Mouse (Mus musculus): Measurements from ENCODE around the gene Jph2. TPM values are rescaled to one million over a fixed set of nuclear protein-coding genes. Genes with fewer than 3 reads are reported as not detected.

Gene Jph2
- polyA plus RNA-seq, 1 experiment from 2014 or later = 0.49 TPM

- ATAC-seq (ENCODE audit: low FRiP score) = no peak
- Histone ChIP-seq H3K4me3 (no peak overlapping the region), H3K27ac (no peak overlapping the region), H3K27me3 (no peaks in the 10 kb centered on the region), H3K9ac (no peak overlapping the region), H3K4me1 (replicated peaks) (no peaks in the 10 kb centered on the region), H3K36me3 (peaks cover 42% of the 10 kb centered on the region), H3K9me3 (no peaks in the 10 kb centered on the region), H3K4me2 (no peak overlapping the region)
- WGBS = 92% methylated on average over 8 of the region's 8 CpGs
These were observed 6.4 kb upstream of the Jph2 start for GRCm38 (mm10) chr2:163404037-163404815.

DNA sequence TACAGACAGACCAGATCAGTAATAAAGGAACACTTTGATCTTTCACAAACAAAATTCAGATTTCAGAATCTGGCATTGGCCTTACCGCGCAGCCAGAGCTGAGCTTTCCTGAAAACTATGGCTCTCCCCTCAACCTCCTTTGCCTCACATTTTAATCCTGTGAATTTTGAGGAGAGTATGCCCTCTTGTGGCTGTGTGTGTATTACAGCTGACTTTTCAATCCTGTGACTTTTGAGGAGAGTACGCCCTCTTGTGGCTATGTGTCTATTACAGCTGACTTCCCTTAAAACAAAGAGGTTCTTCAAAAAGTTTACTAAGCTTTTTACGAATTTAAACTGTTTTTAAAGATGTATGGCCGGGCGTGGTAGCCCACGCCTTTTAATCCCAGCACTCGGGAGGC, 3.4 kb upstream of the Jph2 start:
- Histone ChIP-seq H3K9ac (no peak overlapping the region), H3K9me3 (no peaks in the 10 kb centered on the region), H3K4me3 (no peak overlapping the region), H3K4me2 (no peak overlapping the region), H3K36me3 (peaks cover 20% of the 10 kb centered on the region), H3K27me3 (0 out of 2 replicates have a peak, but pooled peaks cover 9% of the 10 kb centered on the region), H3K27ac (no peak overlapping the region), H3K4me1 (replicated peaks) (peaks cover 8% of the 10 kb centered on the region; the same call in 1 of the 2 replicates)
- WGBS = 10% methylated on average over 8 of the region's 8 CpGs
- ATAC-seq (ENCODE audit: low FRiP score) = no peak

DNA sequence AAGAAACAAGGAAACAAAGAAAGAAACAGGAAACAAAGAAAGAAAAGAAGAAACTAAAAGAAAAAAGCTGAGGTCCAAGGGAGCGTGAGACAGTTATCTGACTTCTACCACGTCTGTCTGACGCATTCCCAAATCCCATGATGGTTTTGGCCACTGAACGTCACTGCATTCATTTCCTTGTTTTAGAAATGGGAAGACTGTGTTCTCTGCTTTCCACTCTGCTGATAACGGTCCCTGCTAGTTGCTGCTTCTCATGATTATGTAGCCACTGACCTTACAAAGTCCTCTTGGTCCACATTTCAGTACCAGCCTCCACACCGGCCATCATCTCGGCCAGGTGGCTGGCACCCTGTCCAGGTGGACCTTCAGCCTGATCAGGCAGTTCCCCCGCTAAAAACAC, 1.4 kb upstream of the Jph2 start:
- Histone ChIP-seq H3K9me3 (no peaks in the 10 kb centered on the region), H3K4me3 (no peak overlapping the region), H3K9ac (no peak overlapping the region), H3K27me3 (0 out of 2 replicates have a peak, but pooled peaks cover 9% of the 10 kb centered on the region), H3K27ac (no peak overlapping the region), H3K36me3 (peaks cover 5% of the 10 kb centered on the region), H3K4me2 (no peak overlapping the region), H3K4me1 (replicated peaks) (peaks cover 8% of the 10 kb centered on the region; the same call in 1 of the 2 replicates)
- 78% methylated on average over 8 of the region's 8 CpGs for WGBS
- no peak for ATAC-seq (ENCODE audit: low FRiP score)

GRCm38 (mm10) chr2:163398770-163399169, 977 bp upstream of the Jph2 start:
- WGBS = 89% methylated on average over 4 of the region's 4 CpGs

DNA sequence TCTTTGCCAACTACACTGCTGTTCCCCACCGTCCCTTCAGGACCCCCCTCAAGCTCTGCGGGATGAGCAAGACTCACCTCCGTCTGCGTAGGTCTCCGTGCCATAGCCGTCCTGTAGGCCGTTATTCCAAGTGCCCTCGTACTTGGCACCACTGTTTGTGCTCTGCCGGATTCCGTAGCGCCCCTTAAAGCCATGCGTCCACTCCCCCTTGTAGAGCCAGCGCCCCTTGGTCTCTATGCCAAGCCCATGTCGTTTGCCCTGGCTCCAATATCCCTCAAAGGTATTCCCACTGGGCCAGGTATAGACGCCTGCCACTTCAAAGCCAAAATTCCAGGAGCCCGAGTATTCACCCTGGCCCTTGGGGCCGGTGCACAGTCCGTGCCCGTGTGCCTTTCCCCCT, 722 bp downstream of the Jph2 start:
- 0 out of 2 replicates have a peak, but pooled peaks cover 9% of the 10 kb centered on the region for H3K27me3 ChIP-seq
- no peaks in the 10 kb centered on the region for H3K9me3 ChIP-seq
- peaks cover 8% of the 10 kb centered on the region; the same call in 1 of the 2 replicates for H3K4me1 ChIP-seq (replicated peaks)
- no peak overlapping the region for H3K4me2 ChIP-seq
- H3K9ac ChIP-seq = no peak overlapping the region
- no peaks in the 10 kb centered on the region for H3K36me3 ChIP-seq
- H3K4me3 ChIP-seq = no peak overlapping the region
- no peak overlapping the region for H3K27ac ChIP-seq
- ATAC-seq (ENCODE audit: low FRiP score) = no peak
- 91% methylated on average over 19 of the region's 19 CpGs for whole genome bisulfite sequencing

More at GRCm38 (mm10) chr2:163398770-163399169, 977 bp upstream of the Jph2 start:
- Histone ChIP-seq H3K4me1 (replicated peaks) (peaks cover 8% of the 10 kb centered on the region; the same call in 1 of the 2 replicates), H3K9ac (no peak overlapping the region), H3K9me3 (no peaks in the 10 kb centered on the region), H3K27me3 (0 out of 2 replicates have a peak, but pooled peaks cover 9% of the 10 kb centered on the region), H3K27ac (no peak overlapping the region), H3K4me2 (no peak overlapping the region), H3K4me3 (no peak overlapping the region), H3K36me3 (peaks cover under 1% of the 10 kb centered on the region; the same call in 1 of the 2 replicates)
- ATAC-seq (ENCODE audit: low FRiP score) = no peak

- H3K9me3 ChIP-seq = no peaks in the 10 kb centered on the region
- ATAC-seq (ENCODE audit: low FRiP score) = no peak
- 0 out of 2 replicates have a peak, but pooled peaks cover 9% of the 10 kb centered on the region for H3K27me3 ChIP-seq
- no peaks in the 10 kb centered on the region for H3K36me3 ChIP-seq
- no peak overlapping the region for H3K9ac ChIP-seq
- peaks cover 8% of the 10 kb centered on the region; the same call in 1 of the 2 replicates for H3K4me1 ChIP-seq (replicated peaks)
- H3K4me3 ChIP-seq = no peak overlapping the region
- no peak overlapping the region for H3K4me2 ChIP-seq
- WGBS = 81% methylated on average over 6 of the region's 6 CpGs
- H3K27ac ChIP-seq = no peak overlapping the region
These were observed 2.8 kb downstream of the Jph2 start for GRCm38 (mm10) chr2:163394977-163395376.

DNA sequence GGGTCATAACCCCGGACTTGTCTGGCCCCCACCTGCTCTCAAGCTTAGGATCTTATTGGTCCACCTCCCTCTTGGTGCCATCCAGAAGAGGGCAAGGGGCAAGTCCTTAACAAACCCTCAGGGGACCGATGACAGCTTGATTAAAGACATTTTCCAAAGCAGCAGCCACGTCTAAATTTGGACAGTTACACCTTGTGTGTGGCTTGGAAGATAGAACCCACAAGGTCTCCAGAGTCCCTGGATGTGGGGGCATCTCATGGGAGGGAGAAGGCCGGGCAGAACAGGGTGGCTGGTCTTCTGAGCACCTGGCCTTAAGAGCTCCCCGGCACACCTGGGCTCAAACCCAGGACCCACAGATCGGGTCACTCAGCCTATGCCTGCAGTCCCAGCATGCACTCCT, 3.8 kb downstream of the Jph2 start:
- no peak overlapping the region for H3K4me2 ChIP-seq
- 72% methylated on average over 6 of the region's 6 CpGs for WGBS
- H3K9ac ChIP-seq = no peak overlapping the region
- H3K9me3 ChIP-seq = peaks cover 3% of the 10 kb centered on the region; the same call in 1 of the 2 replicates
- peaks cover 8% of the 10 kb centered on the region; the same call in 1 of the 2 replicates for H3K4me1 ChIP-seq (replicated peaks)
- H3K27ac ChIP-seq = no peak overlapping the region
- H3K4me3 ChIP-seq = no peak overlapping the region
- H3K36me3 ChIP-seq = no peaks in the 10 kb centered on the region
- ATAC-seq (ENCODE audit: low FRiP score) = no peak
- 0 out of 2 replicates have a peak, but pooled peaks cover 9% of the 10 kb centered on the region for H3K27me3 ChIP-seq

GRCm38 (mm10) chr2:163393241-163393640, 4.6 kb downstream of the Jph2 start:
- ATAC-seq (ENCODE audit: low FRiP score) = no peak
- 94% methylated on average over 10 of the region's 10 CpGs for WGBS

DNA sequence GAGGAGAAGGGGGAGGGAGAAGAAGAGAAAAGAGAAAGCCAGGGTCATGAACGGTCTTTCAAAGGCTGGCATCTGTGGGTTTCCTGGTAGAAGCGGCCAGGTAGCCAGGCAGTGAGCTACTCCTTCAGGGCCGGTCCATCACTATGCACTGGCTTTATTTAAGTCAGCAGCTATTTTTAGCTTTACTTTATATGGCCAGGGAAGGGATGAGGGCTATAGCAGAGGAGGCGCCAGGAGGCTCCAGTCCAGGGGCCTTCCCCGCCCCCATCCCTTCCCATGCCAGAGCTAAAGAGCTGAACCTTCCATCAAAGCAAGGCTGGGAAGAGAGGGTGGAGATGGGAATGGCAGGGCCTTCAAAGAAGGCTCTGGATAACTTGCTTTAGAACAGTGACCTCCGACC, 5.4 kb downstream of the Jph2 start:
- H3K4me3 ChIP-seq = no peak overlapping the region
- H3K9ac ChIP-seq = no peak overlapping the region
- H3K36me3 ChIP-seq = no peaks in the 10 kb centered on the region
- 0 out of 2 replicates have a peak, but pooled peaks cover under 1% of the 10 kb centered on the region for H3K27me3 ChIP-seq
- 91% methylated on average over 6 of the region's 6 CpGs for WGBS
- H3K27ac ChIP-seq = no peak overlapping the region
- no peak for ATAC-seq (ENCODE audit: low FRiP score)
- H3K4me2 ChIP-seq = no peak overlapping the region
- H3K4me1 ChIP-seq (replicated peaks) = peaks cover under 1% of the 10 kb centered on the region; the same call in 1 of the 2 replicates
- peaks cover 5% of the 10 kb centered on the region; the same call in 1 of the 2 replicates for H3K9me3 ChIP-seq

More at GRCm38 (mm10) chr2:163393241-163393640, 4.6 kb downstream of the Jph2 start:
- Histone ChIP-seq H3K27ac (no peak overlapping the region), H3K4me1 (replicated peaks) (peaks cover 8% of the 10 kb centered on the region; the same call in 1 of the 2 replicates), H3K4me2 (no peak overlapping the region), H3K36me3 (no peaks in the 10 kb centered on the region), H3K27me3 (0 out of 2 replicates have a peak, but pooled peaks cover 5% of the 10 kb centered on the region), H3K9ac (no peak overlapping the region), H3K9me3 (peaks cover 5% of the 10 kb centered on the region; the same call in 1 of the 2 replicates), H3K4me3 (no peak overlapping the region)

- ATAC-seq (ENCODE audit: low FRiP score) = no peak
- no peaks in the 10 kb centered on the region for H3K36me3 ChIP-seq
- no peaks in the 10 kb centered on the region for H3K27me3 ChIP-seq
- WGBS = 83% methylated on average over 15 of the region's 15 CpGs
- H3K4me1 ChIP-seq (replicated peaks) = no peaks in the 10 kb centered on the region
- H3K9me3 ChIP-seq = peaks cover 5% of the 10 kb centered on the region; the same call in 1 of the 2 replicates
- no peak overlapping the region for H3K4me2 ChIP-seq
- H3K27ac ChIP-seq = no peak overlapping the region
- no peak overlapping the region for H3K4me3 ChIP-seq
- no peak overlapping the region for H3K9ac ChIP-seq
These were observed 11.2 kb downstream of the Jph2 start for GRCm38 (mm10) chr2:163386423-163387190.

- Histone ChIP-seq H3K9me3 (peaks cover 5% of the 10 kb centered on the region; the same call in 1 of the 2 replicates), H3K4me3 (no peak overlapping the region), H3K27me3 (no peaks in the 10 kb centered on the region), H3K4me2 (no peak overlapping the region), H3K4me1 (replicated peaks) (no peaks in the 10 kb centered on the region), H3K9ac (no peak overlapping the region), H3K27ac (no peak overlapping the region), H3K36me3 (no peaks in the 10 kb centered on the region)
- 89% methylated on average over 6 of the region's 6 CpGs for WGBS
- no peak for ATAC-seq (ENCODE audit: low FRiP score)
These were observed 12.7 kb downstream of the Jph2 start for GRCm38 (mm10) chr2:163385126-163385525.

DNA sequence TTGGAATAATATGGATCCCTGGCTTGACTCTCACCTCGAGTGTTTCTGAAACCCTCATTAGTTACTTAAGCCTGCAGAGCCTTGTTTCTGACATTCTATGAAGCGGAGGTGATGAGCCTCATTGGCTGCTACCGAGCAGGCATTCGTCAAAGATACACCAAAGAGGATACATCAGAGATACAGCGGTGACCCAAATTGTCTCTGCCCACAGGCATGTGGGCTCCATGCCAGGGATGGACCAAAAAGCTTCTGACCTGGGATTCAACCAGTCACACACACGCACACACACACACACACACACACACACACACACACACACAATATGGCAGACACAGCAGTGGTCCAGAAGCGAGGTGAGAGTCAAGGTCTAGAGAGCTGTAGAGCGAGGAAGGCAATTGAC, 16.5 kb downstream of the Jph2 start:
- H3K4me2 ChIP-seq = no peak overlapping the region
- no peaks in the 10 kb centered on the region for H3K4me1 ChIP-seq (replicated peaks)
- peaks cover 21% of the 10 kb centered on the region for H3K27me3 ChIP-seq
- H3K27ac ChIP-seq = no peak overlapping the region
- no peaks in the 10 kb centered on the region for H3K36me3 ChIP-seq
- H3K4me3 ChIP-seq = no peak overlapping the region
- WGBS = 86% methylated on average over 8 of the region's 8 CpGs
- no peak for ATAC-seq (ENCODE audit: low FRiP score)
- no peak overlapping the region for H3K9ac ChIP-seq
- no peaks in the 10 kb centered on the region for H3K9me3 ChIP-seq
